Mouse (Mus musculus) midbrain, embryonic 16.5 days (tissue): ENCODE measurements around the gene Rer1. TPM values are rescaled to one million over a fixed set of nuclear protein-coding genes. Genes with fewer than 3 reads are reported as not detected.

Experiments used
- ATAC-seq: fragments of 200-750 bp; cut with Nextera tagmentation; 2 replicates; pipeline ENCODE4 v1.8.0; 2017; ENCODE audit warnings: moderate TSS enrichment
- H3K27ac ChIP-seq: fragments of 300-500 bp; sonication (generic); 2 replicates; pipeline ENCODE4 v1.5.1; 2014; ENCODE audit warnings: mild to moderate bottlenecking, low read length, mixed read lengths
- H3K27me3 ChIP-seq: fragments of 300-500 bp; sonication (generic); 2 replicates; pipeline ENCODE4 v1.6.1; 2014; ENCODE audit warnings: low read depth, low read length, mixed read lengths; ENCODE audit not compliant: control insufficient read depth, insufficient read depth
- H3K36me3 ChIP-seq: fragments of 300-500 bp; sonication (generic); 2 replicates; pipeline ENCODE4 v1.6.1; 2014; ENCODE audit warnings: mild to moderate bottlenecking, low read length, moderate library complexity, mixed read lengths; ENCODE audit not compliant: control insufficient read depth, insufficient read depth
- H3K4me1 ChIP-seq: fragments of 300-500 bp; sonication (generic); 2 replicates; pipeline ENCODE4 v1.6.1; 2014; ENCODE audit warnings: mild to moderate bottlenecking, low read length, mixed read lengths; ENCODE audit not compliant: control insufficient read depth, insufficient read depth
- H3K4me2 ChIP-seq: fragments of 300-500 bp; sonication (generic); 2 replicates; pipeline ENCODE4 v1.6.1; 2014; ENCODE audit warnings: mild to moderate bottlenecking, low read length, mixed read lengths
- H3K4me3 ChIP-seq: fragments of 300-500 bp; sonication (generic); 2 replicates; pipeline ENCODE4 v1.5.1; 2014; ENCODE audit warnings: low read depth, mild to moderate bottlenecking, low read length, moderate library complexity, mixed read lengths
- H3K9ac ChIP-seq: fragments of 300-500 bp; sonication (generic); 2 replicates; pipeline ENCODE4 v1.6.1; 2014; ENCODE audit warnings: low read depth, low read length, mixed read lengths
- H3K9me3 ChIP-seq: fragments of 300-500 bp; sonication (generic); replicated peaks from 2 replicates; pipeline ENCODE4 v1.6.1; 2014; ENCODE audit warnings: mild to moderate bottlenecking, low read length, mixed read lengths; ENCODE audit not compliant: control insufficient read depth, poor library complexity, severe bottlenecking
- WGBS: fragments of 180-500 bp; shearing (Covaris S2); extraction: QIAGEN DNeasy Blood & Tissue Kit; methylation state at CpG from one replicate; pipeline ENCODE4 v1.1.7; 2014; 5-methylcytosine and 5-hydroxymethylcytosine counted together
- polyA plus RNA-seq: library from polyadenylated mRNA; unstranded; fragments of >200 nt; fragmentation: Nextera tagmentation; extraction: Ambion mirVana; gene quantifications from 2 replicates; pipeline ENCODE4 v1.2.1, GENCODE M21; 2015

Gene Rer1
- polyA plus RNA-seq, 1 experiment from 2014 or later, result 124 TPM

DNA sequence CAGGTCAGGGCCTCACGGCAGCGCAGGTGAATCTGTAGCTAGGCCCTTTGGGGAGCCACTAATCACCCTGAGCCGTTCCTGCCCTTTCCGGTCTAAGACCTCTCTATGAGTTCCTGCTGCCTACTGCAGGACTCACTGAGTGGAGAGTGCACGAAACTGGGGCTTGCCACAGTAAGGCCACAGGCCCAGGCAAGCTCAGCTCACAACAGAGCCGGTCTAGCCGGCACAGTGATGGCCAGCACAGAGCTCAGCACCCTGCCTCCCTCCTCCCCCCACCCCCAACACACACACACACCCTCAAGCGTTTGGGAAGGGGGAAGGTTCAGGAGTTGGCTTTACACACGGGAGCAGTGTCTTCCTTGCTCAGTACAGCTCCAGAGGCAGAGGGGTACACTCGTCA, 27.9 kb downstream of the Rer1 start:
- no peak for ATAC-seq
- H3K36me3 ChIP-seq, result no peaks in the 10 kb centered on the region
- H3K9ac ChIP-seq, result no peak overlapping the region
- H3K27me3 ChIP-seq, result no peaks in the 10 kb centered on the region
- no peak overlapping the region for H3K4me3 ChIP-seq
- no peaks in the 10 kb centered on the region for H3K9me3 ChIP-seq
- no peak overlapping the region for H3K27ac ChIP-seq
- no peak overlapping the region for H3K4me2 ChIP-seq
- WGBS, result 40% methylated on average over 10 of the region's 10 CpGs
- no peaks in the 10 kb centered on the region for H3K4me1 ChIP-seq

DNA sequence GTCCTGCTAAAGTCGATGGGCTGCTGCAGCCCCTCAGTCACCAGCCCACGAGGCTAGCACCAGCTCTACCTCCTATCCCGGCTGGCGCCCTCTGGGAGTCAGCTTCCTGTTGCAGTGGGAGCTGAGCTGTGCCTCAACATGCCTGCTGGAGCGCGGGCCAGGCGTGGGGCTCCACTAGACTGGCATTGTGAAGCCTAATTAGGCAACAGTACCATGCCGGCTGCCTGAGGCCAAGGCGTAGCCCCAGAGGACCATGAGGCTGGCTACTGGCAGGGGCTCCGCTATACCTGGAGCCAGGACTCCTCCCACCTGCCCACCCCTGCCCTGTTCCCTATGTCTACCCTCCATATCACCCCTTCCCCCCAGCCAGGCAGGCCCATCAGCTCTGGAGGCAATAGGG, 29.5 kb downstream of the Rer1 start, which contains the start of gene Plch2:
Plch2 (minus strand) TSS at position 61 of the 400 bp plus-strand sequence.
- 49% methylated on average over 10 of the region's 10 CpGs for WGBS
- Histone ChIP-seq H3K36me3 (no peaks in the 10 kb centered on the region), H3K27me3 (no peaks in the 10 kb centered on the region), H3K4me1 (no peaks in the 10 kb centered on the region), H3K9me3 (no peaks in the 10 kb centered on the region), H3K9ac (0 out of 2 replicates have a peak within 1 kb of the TSS, but pooled peaks have one; percentile 20), H3K4me3 (no peak within 1 kb of the TSS), H3K4me2 (no peak within 1 kb of the TSS), H3K27ac (no peak within 1 kb of the TSS)
- peak; percentile 29; the same call in 1 of the 2 replicates for ATAC-seq

- no peaks in the 10 kb centered on the region for H3K4me1 ChIP-seq
- no peak overlapping the region for H3K4me3 ChIP-seq
- H3K36me3 ChIP-seq, result no peaks in the 10 kb centered on the region
- no peaks in the 10 kb centered on the region for H3K9me3 ChIP-seq
- no peak overlapping the region for H3K9ac ChIP-seq
- no peaks in the 10 kb centered on the region for H3K27me3 ChIP-seq
- no peak overlapping the region for H3K4me2 ChIP-seq
- ATAC-seq, result no peak
- 80% methylated on average over 7 of the region's 7 CpGs for WGBS
- H3K27ac ChIP-seq, result no peak overlapping the region
Measured at GRCm38 (mm10) chr4:155050116-155050515, 36.1 kb downstream of the Rer1 start.

DNA sequence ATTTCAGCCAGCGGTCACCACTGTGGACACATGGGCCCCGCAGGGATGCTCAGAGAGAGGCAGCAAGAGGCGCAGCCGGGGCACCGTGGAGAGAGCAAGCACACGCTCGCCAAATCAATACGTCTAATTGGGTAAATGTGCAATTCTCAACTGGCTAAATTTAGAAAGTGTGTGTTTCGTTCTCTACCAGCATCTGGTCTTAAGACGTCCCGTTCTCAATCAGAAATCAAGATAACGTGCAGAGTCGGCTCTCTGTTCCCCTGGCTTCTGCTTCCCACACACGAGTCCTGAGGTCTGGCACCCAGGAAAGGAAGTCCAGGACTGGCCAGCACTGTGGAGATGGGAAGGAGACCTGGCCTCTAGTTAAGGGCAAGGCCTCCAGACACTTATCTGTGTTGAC, 39.5 kb downstream of the Rer1 start:
- Histone ChIP-seq H3K27ac (no peak overlapping the region), H3K27me3 (peaks cover 18% of the 10 kb centered on the region; the same call in 1 of the 2 replicates), H3K9ac (no peak overlapping the region), H3K4me3 (no peak overlapping the region), H3K9me3 (no peaks in the 10 kb centered on the region), H3K36me3 (no peaks in the 10 kb centered on the region), H3K4me1 (peaks cover 11% of the 10 kb centered on the region; the same call in 1 of the 2 replicates), H3K4me2 (no peak overlapping the region)
- ATAC-seq, result no peak
- WGBS, result 83% methylated on average over 14 of the region's 14 CpGs

DNA sequence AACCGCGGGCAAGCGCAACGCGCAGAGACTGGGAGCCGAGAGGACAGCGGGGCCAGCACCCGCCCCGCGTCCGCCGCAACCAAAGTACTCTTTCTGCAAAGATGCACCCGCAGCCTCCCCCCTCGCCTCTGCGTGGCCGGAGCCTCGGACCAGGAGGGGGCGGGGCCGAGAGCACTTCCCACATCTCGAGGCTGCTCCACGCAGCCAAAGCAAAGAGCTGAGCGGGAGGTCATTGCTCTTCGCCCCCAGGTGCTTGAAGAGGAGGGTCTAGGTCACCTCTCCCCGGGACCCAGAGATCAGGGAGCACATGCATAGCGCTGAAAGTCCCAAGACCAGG, 42.9 kb downstream of the Rer1 start:
- H3K9ac ChIP-seq, result peak overlapping the region; percentile 71
- H3K36me3 ChIP-seq, result no peaks in the 10 kb centered on the region
- no peak overlapping the region for H3K27ac ChIP-seq
- WGBS, result 1% methylated on average over 18 of the region's 25 CpGs
- peaks cover 22% of the 10 kb centered on the region for H3K4me1 ChIP-seq
- H3K27me3 ChIP-seq, result peaks cover 18% of the 10 kb centered on the region; the same call in 1 of the 2 replicates
- peak overlapping the region; percentile 60 for H3K4me3 ChIP-seq
- peak overlapping the region; percentile 86 for H3K4me2 ChIP-seq
- H3K9me3 ChIP-seq, result no peaks in the 10 kb centered on the region
- peak; percentile 18; the same call in 1 of the 2 replicates for ATAC-seq

- WGBS, result under 1% methylated on average over 53 of the region's 65 CpGs
- peak; percentile 47 for ATAC-seq
- Histone ChIP-seq H3K27ac (no peak overlapping the region), H3K9ac (peak overlapping the region; percentile 71), H3K4me1 (peaks cover 22% of the 10 kb centered on the region), H3K36me3 (no peaks in the 10 kb centered on the region), H3K4me3 (peak overlapping the region; percentile 60), H3K4me2 (peak overlapping the region; percentile 86), H3K27me3 (peaks cover 18% of the 10 kb centered on the region; the same call in 1 of the 2 replicates), H3K9me3 (no peaks in the 10 kb centered on the region)
Measured at GRCm38 (mm10) chr4:155042606-155043288, 43.4 kb downstream of the Rer1 start.

DNA sequence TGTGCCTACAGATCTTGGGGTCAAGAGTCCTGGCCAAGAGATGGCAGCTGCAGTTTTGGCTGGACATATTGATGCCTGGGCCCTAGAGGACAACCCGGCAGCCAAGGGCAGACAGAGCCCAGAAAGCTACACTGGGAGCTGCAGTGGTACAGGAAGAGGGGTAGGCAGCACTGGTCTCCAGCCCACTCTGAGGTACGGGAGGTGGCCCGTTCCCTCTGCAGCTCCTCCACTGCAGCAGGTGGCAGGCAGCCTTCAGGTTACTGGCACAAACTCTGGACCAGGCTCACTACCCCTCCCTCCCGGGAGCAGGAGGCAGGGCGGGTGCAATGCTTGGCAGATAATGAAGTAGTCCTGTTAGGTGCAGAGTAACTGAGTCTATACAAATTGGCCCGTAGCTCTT, 45.5 kb downstream of the Rer1 start:
- Histone ChIP-seq H3K27ac (no peak overlapping the region), H3K9me3 (no peaks in the 10 kb centered on the region), H3K36me3 (no peaks in the 10 kb centered on the region), H3K9ac (peak overlapping the region; percentile 3), H3K4me2 (peak overlapping the region; percentile 86), H3K4me1 (peaks cover 22% of the 10 kb centered on the region), H3K4me3 (no peak overlapping the region), H3K27me3 (peaks cover 18% of the 10 kb centered on the region; the same call in 1 of the 2 replicates)
- ATAC-seq, result no peak
- 45% methylated on average over 6 of the region's 6 CpGs for whole genome bisulfite sequencing

DNA sequence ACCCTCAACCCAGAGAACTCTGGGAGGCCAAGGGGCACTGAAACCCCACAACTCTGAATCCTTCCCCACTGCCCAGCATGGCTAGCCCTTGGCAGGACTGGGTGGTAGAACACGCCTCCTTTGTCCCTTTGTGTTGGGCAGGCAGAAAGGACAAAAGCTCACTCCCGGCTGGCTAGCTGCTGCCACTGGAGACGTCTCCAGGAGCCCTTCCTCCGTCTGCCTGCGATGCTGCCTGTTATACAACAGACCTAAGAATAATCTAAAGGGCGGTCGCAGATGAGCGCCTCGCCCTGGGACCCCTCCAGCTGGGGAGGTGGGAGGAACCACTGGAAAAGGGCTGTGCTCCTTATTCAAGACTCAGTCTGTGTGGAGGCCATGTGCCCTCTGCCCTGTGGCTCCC, 46.0 kb downstream of the Rer1 start:
- Histone ChIP-seq H3K9me3 (no peaks in the 10 kb centered on the region), H3K4me3 (peak overlapping the region; percentile 4; the same call in 1 of the 2 replicates), H3K9ac (peak overlapping the region; percentile 3; the same call in 1 of the 2 replicates), H3K27me3 (peaks cover 18% of the 10 kb centered on the region; the same call in 1 of the 2 replicates), H3K4me2 (peak overlapping the region; percentile 86), H3K36me3 (no peaks in the 10 kb centered on the region), H3K4me1 (peaks cover 22% of the 10 kb centered on the region), H3K27ac (no peak overlapping the region)
- WGBS, result 9% methylated on average over 9 of the region's 9 CpGs
- ATAC-seq, result peak; percentile 25; the same call in 1 of the 2 replicates

- no peak overlapping the region for H3K4me2 ChIP-seq
- H3K27ac ChIP-seq, result no peak overlapping the region
- ATAC-seq, result no peak
- peak overlapping the region; percentile 31; the same call in 1 of the 2 replicates for H3K9ac ChIP-seq
- no peaks in the 10 kb centered on the region for H3K36me3 ChIP-seq
- no peak overlapping the region for H3K4me3 ChIP-seq
- peaks cover 17% of the 10 kb centered on the region for H3K4me1 ChIP-seq
- 49% methylated on average over 13 of the region's 13 CpGs for WGBS
- H3K27me3 ChIP-seq, result no peaks in the 10 kb centered on the region; the same call in 1 of the 2 replicates
- H3K9me3 ChIP-seq, result no peaks in the 10 kb centered on the region
Measured at GRCm38 (mm10) chr4:155034787-155035186, 51.4 kb downstream of the Rer1 start.
